Mouse (Mus musculus) stomach, embryonic 16.5 days (tissue): ENCODE data around the gene Acot7. TPM values are rescaled to one million over a fixed set of nuclear protein-coding genes. Genes with fewer than 3 reads are reported as not detected.

Experiments used
- ATAC-seq: fragments of 200-750 bp; cut with Nextera tagmentation; 2 replicates; pipeline ENCODE4 v1.8.0; 2017; ENCODE audit warnings: moderate number of reproducible peaks, moderate TSS enrichment; ENCODE audit not compliant: insufficient read depth, low FRiP score
- H3K27ac ChIP-seq: fragments of 300-500 bp; sonication (generic); 2 replicates; pipeline ENCODE4 v1.5.1; 2014; ENCODE audit warnings: low read length
- H3K27me3 ChIP-seq: fragments of 300-500 bp; sonication (generic); 2 replicates; pipeline ENCODE4 v1.6.1; 2014; ENCODE audit warnings: low read length, control low read depth, mixed read lengths; ENCODE audit not compliant: control insufficient read depth, insufficient read depth
- H3K36me3 ChIP-seq: fragments of 300-500 bp; sonication (generic); 2 replicates; pipeline ENCODE4 v1.6.1; 2014; ENCODE audit warnings: low read length; ENCODE audit not compliant: control insufficient read depth, insufficient read depth
- H3K4me1 ChIP-seq: fragments of 300-500 bp; sonication (generic); 2 replicates; pipeline ENCODE4 v1.6.1; 2014; ENCODE audit warnings: low read length, control low read depth, mixed read lengths; ENCODE audit not compliant: control insufficient read depth, insufficient read depth
- H3K4me2 ChIP-seq: fragments of 300-500 bp; sonication (generic); 2 replicates; pipeline ENCODE4 v1.6.1; 2014; ENCODE audit warnings: low read depth, low read length, mixed read lengths
- H3K4me3 ChIP-seq: fragments of 300-500 bp; sonication (generic); replicated peaks from 2 replicates; pipeline ENCODE4 v1.5.1; 2014; ENCODE audit warnings: mild to moderate bottlenecking, low read length
- H3K9ac ChIP-seq: fragments of 300-500 bp; sonication (generic); 2 replicates; pipeline ENCODE4 v1.6.1; 2014; ENCODE audit warnings: low read length
- H3K9me3 ChIP-seq: fragments of 300-500 bp; sonication (generic); replicated peaks from 2 replicates; pipeline ENCODE4 v1.6.1; 2016; ENCODE audit warnings: low read length, control low read depth; ENCODE audit not compliant: control insufficient read depth
- WGBS: fragments of 180-500 bp; shearing (Covaris S2); extraction: QIAGEN DNeasy Blood & Tissue Kit; methylation state at CpG from one replicate; pipeline ENCODE4 v1.1.7; 2014; 5-methylcytosine and 5-hydroxymethylcytosine counted together
- polyA plus RNA-seq: library from polyadenylated mRNA; unstranded; fragments of >200 nt; fragmentation: Nextera tagmentation; extraction: Ambion mirVana; gene quantifications from 2 replicates; pipeline ENCODE4 v1.2.1, GENCODE M21; 2015

The Acot7 gene
- polyA plus RNA-seq, 1 experiment from 2014 or later: 57.3 TPM

DNA sequence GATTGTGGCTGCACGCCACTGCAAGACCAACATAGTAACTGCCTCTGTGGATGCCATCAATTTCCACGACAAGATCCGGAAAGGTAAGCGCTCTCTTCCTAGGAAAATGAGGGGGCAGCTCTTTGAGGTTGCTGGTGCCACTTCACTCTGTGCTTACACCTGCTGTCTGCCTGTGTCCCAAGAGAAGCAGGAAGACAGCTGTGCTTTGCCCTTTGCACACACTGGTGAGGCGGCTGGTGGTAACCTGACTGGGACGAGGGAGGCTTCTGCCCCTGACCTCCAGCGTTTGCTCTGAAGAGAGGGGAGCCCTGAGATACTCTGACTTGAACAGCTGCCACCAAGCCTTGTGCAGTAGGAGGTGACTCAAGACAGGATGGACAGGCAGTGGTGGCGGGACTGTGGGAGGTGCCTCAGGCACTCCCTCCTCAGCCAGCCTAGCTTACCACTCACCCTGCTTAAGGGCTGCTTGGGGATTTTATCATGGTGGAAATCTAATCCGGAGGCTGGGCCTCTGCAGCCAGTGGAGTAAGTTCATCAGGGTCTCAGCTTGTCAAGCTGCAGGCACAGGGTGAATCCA is 75.3 kb downstream of the Acot7 start:
- Histone ChIP-seq H3K36me3 (no peaks in the 10 kb centered on the region), H3K27ac (no peak overlapping the region), H3K9me3 (no peaks in the 10 kb centered on the region), H3K4me2 (no peak overlapping the region), H3K9ac (no peak overlapping the region), H3K4me3 (no peak overlapping the region), H3K27me3 (no peaks in the 10 kb centered on the region), H3K4me1 (peaks cover 11% of the 10 kb centered on the region; the same call in 1 of the 2 replicates)
- WGBS: 62% methylated on average over 9 of the region's 9 CpGs
- no peak for ATAC-seq

GRCm38 (mm10) chr4:152257070-152257469 is 79.1 kb downstream of the Acot7 start:
- no peak overlapping the region for H3K27ac ChIP-seq
- ATAC-seq: 0 out of 2 replicates have a peak, but pooled peaks have one; percentile 26
- no peaks in the 10 kb centered on the region for H3K9me3 ChIP-seq

GRCm38 (mm10) chr4:152260451-152260850 is 82.5 kb downstream of the Acot7 start:
- no peak for ATAC-seq
- Histone ChIP-seq H3K36me3 (no peaks in the 10 kb centered on the region), H3K4me3 (no peak overlapping the region), H3K9me3 (no peaks in the 10 kb centered on the region), H3K9ac (no peak overlapping the region), H3K4me1 (peaks cover 17% of the 10 kb centered on the region), H3K27me3 (no peaks in the 10 kb centered on the region), H3K4me2 (no peak overlapping the region), H3K27ac (no peak overlapping the region)
- WGBS: 84% methylated on average over 8 of the region's 8 CpGs

More at GRCm38 (mm10) chr4:152257070-152257469, 79.1 kb downstream of the Acot7 start:
- H3K4me3 ChIP-seq: no peak overlapping the region
- H3K36me3 ChIP-seq: no peaks in the 10 kb centered on the region
- H3K9ac ChIP-seq: no peak overlapping the region
- WGBS: 39% methylated on average over 6 of the region's 6 CpGs
- peaks cover 11% of the 10 kb centered on the region; the same call in 1 of the 2 replicates for H3K4me1 ChIP-seq
- no peaks in the 10 kb centered on the region for H3K27me3 ChIP-seq
- no peak overlapping the region for H3K4me2 ChIP-seq

GRCm38 (mm10) chr4:152262187-152262586 is 84.3 kb downstream of the Acot7 start:
- WGBS: 67% methylated on average over 9 of the region's 9 CpGs

GRCm38 (mm10) chr4:152263089-152263488 is 85.2 kb downstream of the Acot7 start:
- ATAC-seq: no peak
- Histone ChIP-seq H3K36me3 (no peaks in the 10 kb centered on the region), H3K4me1 (peaks cover 6% of the 10 kb centered on the region), H3K27me3 (no peaks in the 10 kb centered on the region), H3K4me2 (no peak overlapping the region), H3K27ac (no peak overlapping the region), H3K4me3 (no peak overlapping the region), H3K9me3 (no peaks in the 10 kb centered on the region), H3K9ac (no peak overlapping the region; the same call in 1 of the 2 replicates)
- WGBS: 55% methylated on average over 9 of the region's 9 CpGs

More at GRCm38 (mm10) chr4:152262187-152262586, 84.3 kb downstream of the Acot7 start:
- no peak overlapping the region for H3K4me2 ChIP-seq
- no peak overlapping the region for H3K9ac ChIP-seq
- peaks cover 6% of the 10 kb centered on the region for H3K4me1 ChIP-seq
- H3K4me3 ChIP-seq: no peak overlapping the region
- H3K27ac ChIP-seq: no peak overlapping the region
- no peaks in the 10 kb centered on the region for H3K36me3 ChIP-seq
- no peak for ATAC-seq
- no peaks in the 10 kb centered on the region for H3K27me3 ChIP-seq
- H3K9me3 ChIP-seq: no peaks in the 10 kb centered on the region

- ATAC-seq: peak; percentile 66; the same call in 1 of the 2 replicates
Observed at GRCm38 (mm10) chr4:152263512-152264176, 85.7 kb downstream of the Acot7 start.

DNA sequence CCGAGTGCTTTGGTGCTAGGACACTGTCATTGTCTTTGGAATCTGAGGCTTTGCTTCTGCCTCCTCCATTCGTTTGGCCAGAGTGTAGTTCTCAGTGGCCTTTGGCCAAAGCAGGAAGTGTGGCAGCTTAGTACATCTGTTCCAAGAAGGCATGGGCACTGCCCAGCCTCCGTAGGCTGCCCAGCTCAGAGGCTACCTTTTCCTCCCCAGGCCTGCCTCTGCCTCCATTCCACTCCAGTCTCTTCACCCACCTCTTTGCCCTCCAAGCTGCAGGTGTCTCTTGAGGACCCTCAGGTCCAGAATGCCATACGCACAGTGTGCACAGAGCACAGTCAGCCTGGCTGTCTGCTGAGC is 86.2 kb downstream of the Acot7 start:
- no peak for ATAC-seq
- no peak overlapping the region for H3K4me3 ChIP-seq
- H3K27ac ChIP-seq: no peak overlapping the region
- H3K4me2 ChIP-seq: no peak overlapping the region; the same call in 1 of the 2 replicates
- no peaks in the 10 kb centered on the region for H3K27me3 ChIP-seq
- 54% methylated on average over 4 of the region's 4 CpGs for WGBS
- peaks cover 6% of the 10 kb centered on the region for H3K4me1 ChIP-seq
- no peaks in the 10 kb centered on the region for H3K9me3 ChIP-seq
- H3K9ac ChIP-seq: no peak overlapping the region
- no peaks in the 10 kb centered on the region for H3K36me3 ChIP-seq

More at GRCm38 (mm10) chr4:152263512-152264176, 85.7 kb downstream of the Acot7 start:
- Histone ChIP-seq H3K9ac (no peak overlapping the region; the same call in 1 of the 2 replicates), H3K27ac (no peak overlapping the region), H3K36me3 (no peaks in the 10 kb centered on the region), H3K27me3 (no peaks in the 10 kb centered on the region), H3K4me2 (no peak overlapping the region; the same call in 1 of the 2 replicates), H3K9me3 (no peaks in the 10 kb centered on the region), H3K4me3 (no peak overlapping the region), H3K4me1 (peaks cover 6% of the 10 kb centered on the region)
- 36% methylated on average over 10 of the region's 10 CpGs for WGBS

GRCm38 (mm10) chr4:152264867-152265568 is 87.1 kb downstream of the Acot7 start:
- Histone ChIP-seq H3K9me3 (no peaks in the 10 kb centered on the region), H3K9ac (no peak overlapping the region), H3K4me2 (no peak overlapping the region), H3K4me3 (no peak overlapping the region), H3K36me3 (no peaks in the 10 kb centered on the region), H3K27me3 (no peaks in the 10 kb centered on the region), H3K4me1 (peaks cover 6% of the 10 kb centered on the region), H3K27ac (no peak overlapping the region)
- no peak for ATAC-seq
- 83% methylated on average over 9 of the region's 9 CpGs for WGBS

DNA sequence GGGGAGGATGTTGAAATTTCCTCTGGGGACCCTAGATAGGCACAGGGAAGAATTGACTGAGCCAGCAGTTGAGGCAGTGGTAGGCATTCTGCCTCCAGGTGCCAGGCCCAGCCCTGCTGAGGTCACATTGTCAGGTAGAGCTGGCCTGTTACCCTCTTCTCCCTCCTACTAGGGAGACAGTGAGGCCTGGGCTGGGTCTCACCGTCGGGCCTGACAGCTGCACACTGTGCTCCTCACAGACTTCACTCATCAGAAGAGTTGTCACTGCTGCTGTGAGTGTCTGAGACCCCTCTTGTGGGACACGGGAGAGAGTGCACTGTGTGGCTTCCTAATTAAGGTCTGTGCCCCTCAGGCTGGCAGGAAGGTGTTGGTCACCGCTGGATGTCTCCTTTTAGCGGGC is 87.9 kb downstream of the Acot7 start:
- Histone ChIP-seq H3K9me3 (no peaks in the 10 kb centered on the region), H3K4me2 (no peak overlapping the region), H3K27ac (no peak overlapping the region), H3K4me1 (peaks cover 6% of the 10 kb centered on the region), H3K36me3 (no peaks in the 10 kb centered on the region), H3K4me3 (no peak overlapping the region), H3K27me3 (no peaks in the 10 kb centered on the region), H3K9ac (no peak overlapping the region)
- 47% methylated on average over 5 of the region's 5 CpGs for WGBS
- ATAC-seq: no peak
